Mouse (Mus musculus): Measurements from ENCODE around the gene Kif19a.

The Kif19a gene

GRCm38 (mm10) chr11:114785892-114786291, 20.7 kb downstream of the Kif19a start:
- no peak for DNase-seq (ENCODE audit: low read depth)

- no peak for DNase-seq (ENCODE audit: low read depth)
These were observed 21.1 kb downstream of the Kif19a start for GRCm38 (mm10) chr11:114786326-114786725.

GRCm38 (mm10) chr11:114787611-114788010, 22.4 kb downstream of the Kif19a start:
- DNase-seq (ENCODE audit: low read depth), result no peak

GRCm38 (mm10) chr11:114789061-114789714, 24.0 kb downstream of the Kif19a start:
- DNase-seq (ENCODE audit: low read depth), result peak; percentile 19

GRCm38 (mm10) chr11:114789716-114790115, 24.5 kb downstream of the Kif19a start:
- no peak for DNase-seq (ENCODE audit: low read depth)

- DNase-seq (ENCODE audit: low read depth), result no peak
These were observed 25.0 kb downstream of the Kif19a start for GRCm38 (mm10) chr11:114790171-114790570.

- no peak for DNase-seq (ENCODE audit: low read depth)
These were observed 25.7 kb downstream of the Kif19a start for GRCm38 (mm10) chr11:114790841-114791240.

- no peak for DNase-seq (ENCODE audit: low read depth)
These were observed 26.2 kb downstream of the Kif19a start for GRCm38 (mm10) chr11:114791351-114791889.

GRCm38 (mm10) chr11:114791891-114792411, 26.8 kb downstream of the Kif19a start:
- DNase-seq (ENCODE audit: low read depth), result no peak

GRCm38 (mm10) chr11:114792931-114793494, 27.8 kb downstream of the Kif19a start:
- no peak for DNase-seq (ENCODE audit: low read depth)

- no peak for DNase-seq (ENCODE audit: low read depth)
These were observed 28.8 kb downstream of the Kif19a start for GRCm38 (mm10) chr11:114793868-114794545.

- DNase-seq (ENCODE audit: low read depth), result no peak
These were observed 29.5 kb downstream of the Kif19a start for GRCm38 (mm10) chr11:114794691-114795090.

- DNase-seq (ENCODE audit: low read depth), result no peak
These were observed 30.1 kb downstream of the Kif19a start for GRCm38 (mm10) chr11:114795231-114795746.

GRCm38 (mm10) chr11:114795848-114796322, 30.7 kb downstream of the Kif19a start, which contains the start of gene Btbd17:
Gene Btbd17, minus strand, starts transcription at chr11:114795945.
- no peak for DNase-seq (ENCODE audit: low read depth)

- DNase-seq (ENCODE audit: low read depth), result no peak
These were observed 32.0 kb downstream of the Kif19a start for GRCm38 (mm10) chr11:114797176-114797575.

GRCm38 (mm10) chr11:114797981-114798380, 32.8 kb downstream of the Kif19a start:
- DNase-seq (ENCODE audit: low read depth), result no peak

- DNase-seq (ENCODE audit: low read depth), result no peak
These were observed 33.4 kb downstream of the Kif19a start, which contains the start of gene Gpr142 for GRCm38 (mm10) chr11:114798624-114799023. Gene Gpr142, plus strand, starts transcription at chr11:114798924.

- no peak for DNase-seq (ENCODE audit: low read depth)
These were observed 36.7 kb downstream of the Kif19a start for GRCm38 (mm10) chr11:114801906-114802305.

- DNase-seq (ENCODE audit: low read depth), result no peak
These were observed 37.5 kb downstream of the Kif19a start for GRCm38 (mm10) chr11:114802540-114803267.

- DNase-seq (ENCODE audit: low read depth), result no peak
These were observed 38.8 kb downstream of the Kif19a start for GRCm38 (mm10) chr11:114803990-114804389.

GRCm38 (mm10) chr11:114807025-114807424, 41.8 kb downstream of the Kif19a start:
- no peak for DNase-seq (ENCODE audit: low read depth)

All from c-Kit-positive CD71-positive TER-119-negative erythroid progenitor cells, embryonic 14.5 days (primary cell).